Mouse (Mus musculus): ENCODE results near the gene Gast.

- TF ChIP-seq CTCF (IDR thresholded peaks at IDR 0.05; ENCODE audit: control insufficient read depth, insufficient read depth, low read length): no peak
- no peak for TF ChIP-seq POLR2A (IDR thresholded peaks at IDR 0.05; ENCODE audit: borderline replicate concordance, control insufficient read depth, low read depth, low read length)
These were observed 26.3 kb upstream of the Gast start for GRCm38 (mm10) chr11:100307900-100308299.
